Mouse (Mus musculus): Measurements from ENCODE around the gene Ap1b1. TPM values are rescaled to one million over a fixed set of nuclear protein-coding genes. Genes with fewer than 3 reads are reported as not detected.

Gene Ap1b1
- total and polyA plus RNA-seq, 3 experiments: 38.6 to 57.8 (median 44.2) TPM

DNA sequence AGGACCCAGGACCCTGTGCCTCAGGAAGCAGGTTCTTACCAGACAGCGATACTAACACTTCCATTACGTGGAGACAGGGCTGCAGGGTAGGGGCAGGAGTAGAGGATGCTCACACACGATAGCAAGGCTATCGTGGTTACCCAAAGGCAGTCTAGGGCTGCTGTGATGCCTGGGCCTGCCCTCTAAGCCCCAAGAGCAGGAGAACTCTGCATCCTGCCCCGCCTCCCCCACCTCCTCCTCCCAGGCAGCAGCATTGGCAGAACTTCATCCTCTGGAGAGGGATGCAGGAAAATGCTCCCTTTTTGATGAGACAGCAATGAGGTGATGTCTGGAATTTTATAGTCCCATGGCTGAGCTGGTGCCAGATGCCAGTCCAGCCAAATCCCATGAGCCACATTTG, 19.7 kb upstream of the Ap1b1 start:
- no peak for DNase-seq (ENCODE audit: extremely low read depth)
- dilution Hi-C loops (cut with MboI; ENCODE audit: extremely low pct_ligation_motif_present, extremely low pct_unique_long_range_greater_than_20kb, low sequenced_read_pairs): no loop called here
- no peak overlapping the region for H3K27ac ChIP-seq (ENCODE audit: insufficient read depth, low read depth)
- no peak overlapping the region for H3K9ac ChIP-seq (ENCODE audit: insufficient read depth, low read depth)
- H3K27me3 ChIP-seq (replicated peaks): no peaks in the 10 kb centered on the region
- H3K79me2 ChIP-seq (replicated peaks; ENCODE audit: control insufficient read depth, extremely low read depth, insufficient read depth, poor library complexity, severe bottlenecking): no peaks in the 10 kb centered on the region
- H3K4me1 ChIP-seq (ENCODE audit: control insufficient read depth in 1 of 2, insufficient read depth in 2 of 2): no peaks in the 10 kb centered on the region; a peak in 1 of 4 replicates
- H3K36me3 ChIP-seq (replicated peaks in 1 of 2; ENCODE audit: control insufficient read depth in 1 of 2, insufficient read depth in 1 of 2, low read length in 1 of 2): no peaks in the 10 kb centered on the region
- no peak overlapping the region for H3K4me2 ChIP-seq (ENCODE audit: insufficient read depth, low read depth, poor library complexity, severe bottlenecking)
- no peak overlapping the region for H3K4me3 ChIP-seq (replicated peaks in 1 of 3; ENCODE audit: low read depth in 2 of 3, low read length in 2 of 3, poor library complexity in 1 of 3)
- in situ Hi-C loops (cut with MboI; ENCODE audit: low pct_ligation_motif_present, low pct_unique_long_range_greater_than_20kb, low sequenced_read_pairs): no loop called here
- no peak for TF ChIP-seq HCFC1 (IDR thresholded peaks at IDR 0.05; ENCODE audit: low read depth, low read length)
- TF ChIP-seq JUN (IDR thresholded peaks at IDR 0.05; ENCODE audit: insufficient read depth, low read depth, low read length): no peak
- no peak for TF ChIP-seq CTCF (conservative IDR thresholded peaks at IDR 0.05 in 1 of 2, IDR thresholded peaks at IDR 0.05 in 1 of 2; ENCODE audit: low read depth in 2 of 2, low read length in 2 of 2)
- no peak for TF ChIP-seq MXI1 (IDR thresholded peaks at IDR 0.05; ENCODE audit: low read depth, low read length)
- no peak for TF ChIP-seq RAD21 (IDR thresholded peaks at IDR 0.05; ENCODE audit: low read depth, low read length)
- TF ChIP-seq ELF1 (IDR thresholded peaks at IDR 0.05; ENCODE audit: low read depth, low read length): no peak
- no peak for TF ChIP-seq MEF2A (IDR thresholded peaks at IDR 0.05; ENCODE audit: borderline replicate concordance, low read depth, low read length)
- TF ChIP-seq BHLHE40 (IDR thresholded peaks at IDR 0.05; ENCODE audit: low read depth, low read length): no peak
- no peak for TF ChIP-seq ZNF384 (IDR thresholded peaks at IDR 0.05; ENCODE audit: low read depth, low read length)
- no peak for TF ChIP-seq TBP (conservative IDR thresholded peaks at IDR 0.05; ENCODE audit: low read depth, low read length)
- TF ChIP-seq USF1 (IDR thresholded peaks at IDR 0.05; ENCODE audit: low read depth, low read length): no peak
- peaks cover 4% of the 10 kb centered on the region for H3K9me3 ChIP-seq (replicated peaks; ENCODE audit: low read length)

DNA sequence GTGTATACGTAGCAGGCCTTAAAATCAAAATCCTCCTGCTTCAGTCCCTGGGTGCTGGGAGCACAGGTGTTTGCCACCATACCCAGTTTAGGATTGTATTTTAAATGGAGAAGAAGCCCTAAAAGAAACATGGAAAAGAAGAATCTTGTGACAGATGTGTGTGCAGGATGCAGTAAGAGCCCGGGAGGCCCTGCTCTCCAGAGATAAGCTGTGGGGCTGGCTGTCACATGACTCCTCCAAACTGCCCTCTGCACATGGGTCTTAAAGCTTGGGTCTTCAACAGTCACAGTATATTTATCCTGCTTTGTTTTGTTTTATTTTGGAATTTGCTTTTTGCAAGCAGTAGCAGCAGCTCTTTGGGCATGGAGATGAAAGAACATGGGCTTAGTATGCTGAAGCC, 19.1 kb upstream of the Ap1b1 start:
- in situ Hi-C loops (cut with MboI; ENCODE audit: low pct_ligation_motif_present, low pct_unique_long_range_greater_than_20kb, low sequenced_read_pairs): no loop called here
- no peak for DNase-seq (ENCODE audit: extremely low read depth)
- Histone ChIP-seq H3K4me1 (ENCODE audit: control insufficient read depth in 1 of 2, insufficient read depth in 2 of 2) (no peaks in the 10 kb centered on the region; a peak in 1 of 4 replicates), H3K27ac (ENCODE audit: insufficient read depth, low read depth) (no peak overlapping the region), H3K36me3 (replicated peaks in 1 of 2; ENCODE audit: control insufficient read depth in 1 of 2, insufficient read depth in 1 of 2, low read length in 1 of 2) (no peaks in the 10 kb centered on the region), H3K9ac (ENCODE audit: insufficient read depth, low read depth) (no peak overlapping the region), H3K27me3 (replicated peaks) (no peaks in the 10 kb centered on the region), H3K9me3 (replicated peaks; ENCODE audit: low read length) (peaks cover 4% of the 10 kb centered on the region), H3K79me2 (replicated peaks; ENCODE audit: control insufficient read depth, extremely low read depth, insufficient read depth, poor library complexity, severe bottlenecking) (no peaks in the 10 kb centered on the region), H3K4me3 (replicated peaks in 1 of 3; ENCODE audit: low read depth in 2 of 3, low read length in 2 of 3, poor library complexity in 1 of 3) (no peak overlapping the region), H3K4me2 (ENCODE audit: insufficient read depth, low read depth, poor library complexity, severe bottlenecking) (no peak overlapping the region)
- dilution Hi-C loops (cut with MboI; ENCODE audit: extremely low pct_ligation_motif_present, extremely low pct_unique_long_range_greater_than_20kb, low sequenced_read_pairs): no loop called here
- TF ChIP-seq SMC3 (IDR thresholded peaks at IDR 0.05; ENCODE audit: low read depth, low read length) (no peak), JUN (IDR thresholded peaks at IDR 0.05; ENCODE audit: insufficient read depth, low read depth, low read length) (no peak), TCF12 (IDR thresholded peaks at IDR 0.05; ENCODE audit: low read depth, low read length) (no peak), ELF1 (IDR thresholded peaks at IDR 0.05; ENCODE audit: low read depth, low read length) (no peak), ETS1 (conservative IDR thresholded peaks at IDR 0.05; ENCODE audit: low read depth, low read length) (no peak), PAX5 (IDR thresholded peaks at IDR 0.05; ENCODE audit: low read length) (no peak), BHLHE40 (IDR thresholded peaks at IDR 0.05; ENCODE audit: low read depth, low read length) (no peak), MXI1 (IDR thresholded peaks at IDR 0.05; ENCODE audit: low read depth, low read length) (no peak)

Data from CH12.LX (cell line).